Mouse (Mus musculus): ENCODE results near the gene Mafb. TPM values are rescaled to one million over a fixed set of nuclear protein-coding genes. Genes with fewer than 3 reads are reported as not detected.

Mafb gene
- total and polyA plus RNA-seq, 3 experiments, result 0.05 TPM; not detected in 2

- TF ChIP-seq TAL1 (conservative IDR thresholded peaks at IDR 0.05; ENCODE audit: low read depth, low read length) (no peak), GATA1 (IDR thresholded peaks at IDR 0.05; ENCODE audit: borderline replicate concordance, low read length) (no peak), GATA2 (IDR thresholded peaks at IDR 0.05; ENCODE audit: borderline replicate concordance, low read depth, low read length) (no peak), POLR2AphosphoS5 (IDR thresholded peaks at IDR 0.05; ENCODE audit: insufficient replicate concordance, low read depth, low read length) (no peak), CTCF (IDR thresholded peaks at IDR 0.05; ENCODE audit: low read depth, low read length) (no peak)
- Histone ChIP-seq H3K27me3 (ENCODE audit: insufficient read depth, low read length) (no peaks in the 10 kb centered on the region), H3K36me3 (replicated peaks) (no peaks in the 10 kb centered on the region), H3K4me1 (ENCODE audit: insufficient read depth, low read depth, low read length) (no peaks in the 10 kb centered on the region), H3K4me3 (ENCODE audit: low read depth, low read length) (0 out of 2 replicates have a peak overlapping the region, but pooled peaks have one; percentile 0), H3K9me3 (replicated peaks) (peaks cover 52% of the 10 kb centered on the region)
- DNase-seq (ENCODE audit: low spot score) (no peak), ATAC-seq (ENCODE audit: extremely low read depth, insufficient number of reproducible peaks, low FRiP score, poor library complexity, severe bottlenecking) (no peak)
These were observed 40.9 kb upstream of the Mafb start for GRCm38 (mm10) chr2:160407720-160408119.

GRCm38 (mm10) chr2:160397747-160398146 lies 30.9 kb upstream of the Mafb start:
- H3K4me1 ChIP-seq (ENCODE audit: insufficient read depth, low read depth, low read length), result no peaks in the 10 kb centered on the region
- TF ChIP-seq TAL1 (conservative IDR thresholded peaks at IDR 0.05; ENCODE audit: low read depth, low read length) (no peak), GATA1 (IDR thresholded peaks at IDR 0.05; ENCODE audit: borderline replicate concordance, low read length) (no peak)
- H3K9me3 ChIP-seq (replicated peaks), result peaks cover 87% of the 10 kb centered on the region
- ATAC-seq (ENCODE audit: extremely low read depth, insufficient number of reproducible peaks, low FRiP score, poor library complexity, severe bottlenecking) (no peak), DNase-seq (ENCODE audit: low spot score) (no peak)
- H3K4me3 ChIP-seq (ENCODE audit: low read depth, low read length), result no peak overlapping the region
- H3K27me3 ChIP-seq (ENCODE audit: insufficient read depth, low read length), result no peaks in the 10 kb centered on the region
- no peaks in the 10 kb centered on the region for H3K36me3 ChIP-seq (replicated peaks)

DNA sequence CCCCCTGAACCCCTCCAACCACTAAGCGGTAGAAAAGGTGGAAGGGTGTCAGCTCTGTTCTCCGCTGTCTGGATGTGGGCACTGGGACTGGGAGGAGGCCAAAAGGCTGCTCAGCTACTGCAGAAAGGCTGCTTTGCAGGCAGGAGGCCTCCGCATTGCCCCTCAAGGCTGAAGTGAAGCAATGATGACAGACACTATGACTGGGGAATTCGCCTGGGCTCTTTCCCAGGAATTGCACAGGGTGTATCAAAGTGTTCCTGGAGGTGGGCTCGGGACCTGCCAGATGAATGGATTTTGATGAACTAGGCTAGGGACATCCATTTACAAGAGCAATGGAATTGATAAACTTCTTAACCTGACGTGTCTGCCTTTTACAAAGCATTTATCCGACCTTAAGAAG lies 27.9 kb upstream of the Mafb start:
- no peaks in the 10 kb centered on the region for H3K36me3 ChIP-seq (replicated peaks)
- no peaks in the 10 kb centered on the region for H3K27me3 ChIP-seq (ENCODE audit: insufficient read depth, low read length)
- no peak overlapping the region for H3K4me3 ChIP-seq (ENCODE audit: low read depth, low read length)
- no peak for TF ChIP-seq GATA1 (IDR thresholded peaks at IDR 0.05; ENCODE audit: borderline replicate concordance, low read length)
- no peak for TF ChIP-seq POLR2AphosphoS5 (IDR thresholded peaks at IDR 0.05; ENCODE audit: insufficient replicate concordance, low read depth, low read length)
- TF ChIP-seq TAL1 (conservative IDR thresholded peaks at IDR 0.05; ENCODE audit: low read depth, low read length), result no peak
- no peak for TF ChIP-seq GATA2 (IDR thresholded peaks at IDR 0.05; ENCODE audit: borderline replicate concordance, low read depth, low read length)
- TF ChIP-seq CTCF (IDR thresholded peaks at IDR 0.05; ENCODE audit: low read depth, low read length), result no peak
- H3K9me3 ChIP-seq (replicated peaks), result peaks cover 79% of the 10 kb centered on the region
- ATAC-seq (ENCODE audit: extremely low read depth, insufficient number of reproducible peaks, low FRiP score, poor library complexity, severe bottlenecking), result no peak
- no peaks in the 10 kb centered on the region for H3K4me1 ChIP-seq (ENCODE audit: insufficient read depth, low read depth, low read length)
- no peak for DNase-seq (ENCODE audit: low spot score)

DNA sequence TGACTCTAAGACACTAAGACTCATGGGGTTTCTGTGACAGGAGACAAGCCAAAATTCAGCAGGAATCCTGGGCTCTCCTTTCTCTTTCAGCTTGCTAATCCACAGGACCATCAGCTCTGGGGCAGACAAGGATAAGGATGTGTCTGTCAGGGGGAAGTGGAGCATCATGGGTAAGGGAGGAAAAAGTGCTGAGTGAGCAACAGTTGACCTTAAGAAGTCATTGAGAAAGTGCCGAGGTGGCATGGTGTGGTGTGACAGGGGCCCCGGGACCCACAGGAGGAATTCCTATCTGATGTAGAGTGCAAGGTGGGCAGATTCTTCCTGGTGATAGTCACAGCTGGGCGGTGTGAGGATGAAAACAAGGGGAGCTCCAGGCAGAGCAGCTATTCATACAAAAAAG lies 25.8 kb upstream of the Mafb start:
- Histone ChIP-seq H3K9me3 (replicated peaks) (peaks cover 71% of the 10 kb centered on the region), H3K4me1 (ENCODE audit: insufficient read depth, low read depth, low read length) (no peaks in the 10 kb centered on the region), H3K4me3 (ENCODE audit: low read depth, low read length) (no peak overlapping the region), H3K27me3 (ENCODE audit: insufficient read depth, low read length) (no peaks in the 10 kb centered on the region), H3K36me3 (replicated peaks) (no peaks in the 10 kb centered on the region)
- TF ChIP-seq GATA1 (IDR thresholded peaks at IDR 0.05; ENCODE audit: borderline replicate concordance, low read length) (no peak), CTCF (IDR thresholded peaks at IDR 0.05; ENCODE audit: low read depth, low read length) (no peak), POLR2AphosphoS5 (IDR thresholded peaks at IDR 0.05; ENCODE audit: insufficient replicate concordance, low read depth, low read length) (no peak), TAL1 (conservative IDR thresholded peaks at IDR 0.05; ENCODE audit: low read depth, low read length) (no peak)
- DNase-seq (ENCODE audit: low spot score) (no peak), ATAC-seq (ENCODE audit: extremely low read depth, insufficient number of reproducible peaks, low FRiP score, poor library complexity, severe bottlenecking) (no peak)

- ATAC-seq (ENCODE audit: extremely low read depth, insufficient number of reproducible peaks, low FRiP score, poor library complexity, severe bottlenecking), result no peak
- no peak for DNase-seq (ENCODE audit: low spot score)
- H3K36me3 ChIP-seq (replicated peaks), result no peaks in the 10 kb centered on the region
- no peaks in the 10 kb centered on the region for H3K27me3 ChIP-seq (ENCODE audit: insufficient read depth, low read length)
- TF ChIP-seq CTCF (IDR thresholded peaks at IDR 0.05; ENCODE audit: low read depth, low read length) (no peak), TAL1 (conservative IDR thresholded peaks at IDR 0.05; ENCODE audit: low read depth, low read length) (no peak), GATA1 (IDR thresholded peaks at IDR 0.05; ENCODE audit: borderline replicate concordance, low read length) (no peak), POLR2AphosphoS5 (IDR thresholded peaks at IDR 0.05; ENCODE audit: insufficient replicate concordance, low read depth, low read length) (no peak), GATA2 (IDR thresholded peaks at IDR 0.05; ENCODE audit: borderline replicate concordance, low read depth, low read length) (no peak)
- no peak overlapping the region for H3K4me3 ChIP-seq (ENCODE audit: low read depth, low read length)
- peaks cover 51% of the 10 kb centered on the region for H3K9me3 ChIP-seq (replicated peaks)
- H3K4me1 ChIP-seq (ENCODE audit: insufficient read depth, low read depth, low read length), result no peaks in the 10 kb centered on the region
These were observed 21.7 kb upstream of the Mafb start for GRCm38 (mm10) chr2:160388596-160388995.

- H3K9me3 ChIP-seq (replicated peaks), result peaks cover 60% of the 10 kb centered on the region
These were observed 16.6 kb upstream of the Mafb start for GRCm38 (mm10) chr2:160383418-160383817.

DNA sequence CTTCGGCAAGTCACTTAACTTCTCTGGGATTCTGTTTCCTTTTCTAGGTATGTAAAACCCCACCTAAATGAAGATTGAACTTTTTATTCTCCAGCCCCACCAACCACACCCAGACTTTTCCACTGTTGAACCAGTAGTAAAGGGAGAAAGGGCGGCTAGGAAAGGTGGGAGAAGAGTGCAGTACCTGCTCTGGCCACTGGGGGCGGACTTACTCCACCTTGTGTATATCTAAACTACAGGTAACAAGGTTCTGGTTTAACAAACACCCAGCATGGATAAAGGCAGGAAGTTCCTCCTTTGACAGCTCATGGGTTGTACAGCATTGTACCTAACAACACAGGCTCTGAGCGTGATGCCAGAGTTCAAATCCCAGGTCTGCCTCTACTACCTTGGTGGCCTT lies 11.4 kb upstream of the Mafb start:
- peaks cover 80% of the 10 kb centered on the region for H3K9me3 ChIP-seq (replicated peaks)
- H3K36me3 ChIP-seq (replicated peaks), result no peaks in the 10 kb centered on the region
- no peaks in the 10 kb centered on the region for H3K27me3 ChIP-seq (ENCODE audit: insufficient read depth, low read length)
- DNase-seq (ENCODE audit: low spot score) (no peak), ATAC-seq (ENCODE audit: extremely low read depth, insufficient number of reproducible peaks, low FRiP score, poor library complexity, severe bottlenecking) (no peak)
- no peaks in the 10 kb centered on the region for H3K4me1 ChIP-seq (ENCODE audit: insufficient read depth, low read depth, low read length)
- TF ChIP-seq POLR2AphosphoS5 (IDR thresholded peaks at IDR 0.05; ENCODE audit: insufficient replicate concordance, low read depth, low read length), result no peak
- peak; percentile 44; the same call in 1 of the 2 replicates for TF ChIP-seq CTCF (IDR thresholded peaks at IDR 0.05; ENCODE audit: low read depth, low read length)
- no peak for TF ChIP-seq TAL1 (conservative IDR thresholded peaks at IDR 0.05; ENCODE audit: low read depth, low read length)
- no peak for TF ChIP-seq GATA2 (IDR thresholded peaks at IDR 0.05; ENCODE audit: borderline replicate concordance, low read depth, low read length)
- TF ChIP-seq GATA1 (IDR thresholded peaks at IDR 0.05; ENCODE audit: borderline replicate concordance, low read length), result no peak
- no peak overlapping the region for H3K4me3 ChIP-seq (ENCODE audit: low read depth, low read length)

More at GRCm38 (mm10) chr2:160383418-160383817, 16.6 kb upstream of the Mafb start:
- no peak for ATAC-seq (ENCODE audit: extremely low read depth, insufficient number of reproducible peaks, low FRiP score, poor library complexity, severe bottlenecking)
- TF ChIP-seq POLR2AphosphoS5 (IDR thresholded peaks at IDR 0.05; ENCODE audit: insufficient replicate concordance, low read depth, low read length) (no peak), GATA1 (IDR thresholded peaks at IDR 0.05; ENCODE audit: borderline replicate concordance, low read length) (no peak)
- DNase-seq (ENCODE audit: low spot score), result no peak
- no peak overlapping the region for H3K4me3 ChIP-seq (ENCODE audit: low read depth, low read length)
- no peaks in the 10 kb centered on the region for H3K36me3 ChIP-seq (replicated peaks)
- no peaks in the 10 kb centered on the region for H3K4me1 ChIP-seq (ENCODE audit: insufficient read depth, low read depth, low read length)
- H3K27me3 ChIP-seq (ENCODE audit: insufficient read depth, low read length), result no peaks in the 10 kb centered on the region
